Mouse (Mus musculus): Measurements from ENCODE around the gene Chchd3.

Chchd3 gene

DNA sequence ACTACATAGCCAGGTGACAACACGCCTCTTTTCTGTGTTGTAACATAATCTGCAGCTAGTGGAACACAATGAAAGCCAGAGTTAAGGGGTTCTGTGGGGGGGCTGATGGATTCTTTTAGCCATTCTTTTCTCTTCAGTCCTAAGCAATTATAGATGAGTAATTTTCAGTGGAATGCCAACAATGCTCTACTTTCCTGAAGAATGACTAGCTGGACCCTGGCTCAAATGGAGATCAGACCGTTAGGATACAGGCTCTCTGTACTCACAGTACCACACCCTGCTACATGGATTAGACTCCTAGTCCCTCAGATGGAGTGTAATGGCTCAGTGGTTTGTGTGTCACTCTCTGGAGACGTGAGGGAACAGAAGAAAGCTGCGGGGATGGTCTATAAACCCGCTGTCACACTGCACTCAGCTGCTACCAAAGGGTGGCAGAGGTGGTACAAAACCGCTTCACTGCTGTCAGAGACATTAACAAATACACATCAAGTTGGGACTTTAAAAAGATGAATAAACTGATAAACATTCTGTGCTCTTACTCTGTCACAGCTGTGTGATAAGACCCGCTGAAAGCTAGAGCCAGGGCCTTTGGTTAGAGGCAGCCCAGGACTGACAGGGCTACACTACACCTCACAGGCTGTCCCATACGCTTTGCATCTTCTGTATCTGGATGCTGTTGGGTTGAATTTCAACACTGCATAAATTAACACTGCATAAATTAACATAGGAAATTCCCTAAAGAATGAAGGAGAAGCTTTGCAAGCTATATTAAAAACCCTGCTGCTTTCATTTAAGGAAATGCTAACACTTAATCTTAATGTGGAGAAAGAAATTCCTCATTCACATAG, 264.2 kb downstream of the Chchd3 start:
- DNase-seq, result no peak

GRCm38 (mm10) chr6:32793575-32793974, 266.5 kb downstream of the Chchd3 start:
- no peak for DNase-seq

DNA sequence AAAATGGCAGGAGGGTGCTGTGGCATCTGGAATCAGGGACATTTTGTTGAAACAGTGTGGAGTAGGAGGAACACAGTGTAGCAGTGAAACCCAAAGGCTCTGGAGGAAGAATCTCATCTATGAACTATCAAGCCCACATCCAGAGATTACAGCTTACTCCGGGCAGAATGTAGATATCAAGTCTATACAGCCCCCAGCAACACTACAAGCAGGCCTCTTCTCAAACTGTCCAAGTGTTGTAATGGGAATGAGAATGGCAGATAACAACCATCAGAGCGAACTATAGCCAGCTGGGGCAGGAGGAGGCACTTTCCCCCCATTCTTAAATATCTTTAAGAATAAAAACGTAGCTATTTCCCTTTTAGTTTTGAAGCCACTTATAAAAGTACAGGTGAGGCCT, 266.9 kb downstream of the Chchd3 start:
- DNase-seq, result no peak

DNA sequence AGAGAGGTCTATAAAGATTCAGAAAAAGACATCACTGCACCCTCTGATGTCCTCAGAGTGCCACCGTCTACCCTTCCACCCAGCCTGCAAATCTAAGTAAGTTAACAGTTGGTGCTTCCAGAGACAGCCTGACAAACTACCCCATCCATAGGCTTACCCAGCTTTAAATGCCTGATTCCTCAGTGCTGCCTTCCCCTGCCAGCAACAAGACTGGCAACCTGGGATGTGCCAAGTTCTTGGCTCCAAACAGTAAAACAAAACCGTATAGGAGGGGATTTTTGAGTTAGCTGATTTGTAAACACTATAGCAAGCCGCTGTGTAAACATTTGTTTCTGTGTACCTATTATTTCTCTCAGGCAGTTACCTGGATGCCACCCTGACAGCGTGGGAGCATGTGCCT, 269.6 kb downstream of the Chchd3 start:
- DNase-seq, result no peak

GRCm38 (mm10) chr6:32787399-32787798, 272.7 kb downstream of the Chchd3 start:
- no peak for DNase-seq

DNA sequence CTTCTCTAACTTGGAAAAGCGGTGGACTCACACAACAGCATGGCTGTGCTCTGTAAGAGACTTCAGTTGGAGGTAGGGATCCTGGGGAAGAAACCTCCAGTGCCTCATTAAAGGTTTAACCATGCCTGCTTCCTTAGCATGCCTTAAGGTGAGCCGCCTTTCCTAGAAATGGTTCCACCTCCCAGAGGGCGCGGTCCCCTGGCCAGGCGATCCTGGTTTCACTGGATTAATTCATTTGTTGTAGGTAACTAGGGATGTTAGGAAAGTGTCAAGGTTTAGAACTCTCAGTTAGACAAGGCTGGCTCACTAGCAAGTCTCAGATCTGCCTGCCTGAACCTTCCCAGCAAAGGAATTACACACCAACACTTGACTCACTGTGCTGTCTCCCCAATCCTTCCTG, 273.9 kb downstream of the Chchd3 start:
- DNase-seq, result no peak

- no peak for DNase-seq
Observed at GRCm38 (mm10) chr6:32783102-32783501, 277.0 kb downstream of the Chchd3 start.

- peak; percentile 74 for DNase-seq
Observed at GRCm38 (mm10) chr6:32780602-32781001, 279.5 kb downstream of the Chchd3 start.

GRCm38 (mm10) chr6:32776384-32776783, 283.7 kb downstream of the Chchd3 start:
- DNase-seq, result no peak

GRCm38 (mm10) chr6:32754524-32754923, 305.5 kb downstream of the Chchd3 start:
- no peak for DNase-seq

GRCm38 (mm10) chr6:32749821-32750220, 310.2 kb downstream of the Chchd3 start:
- DNase-seq, result no peak

GRCm38 (mm10) chr6:32748777-32749176, 311.3 kb downstream of the Chchd3 start:
- no peak for DNase-seq

DNA sequence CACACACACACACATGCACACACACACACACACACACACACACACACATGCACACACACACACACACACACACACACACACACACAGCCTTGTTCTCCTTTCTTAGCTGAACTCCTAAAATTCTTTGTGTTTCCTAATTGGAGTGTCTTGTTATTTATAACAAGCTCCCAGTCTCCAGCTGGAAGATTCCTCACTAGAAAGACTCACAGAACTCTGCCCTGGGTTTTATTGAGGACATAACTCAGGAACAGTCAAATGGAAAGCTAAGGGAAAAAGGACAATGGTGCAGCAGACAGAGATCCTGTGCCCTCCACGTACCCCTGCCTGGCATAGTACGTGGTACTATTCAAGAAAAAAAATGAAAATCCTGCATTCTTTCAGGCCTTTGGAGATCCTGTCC, 312.7 kb downstream of the Chchd3 start:
- no peak for DNase-seq
